Mouse (Mus musculus) liver, embryonic 14.5 days (tissue): Measurements from ENCODE around the gene U2af1l4.

Experiments used
- CTCF ChIP-seq: IDR thresholded peaks from 2 replicates; pipeline ENCODE4 v1.5.1; 2016; ENCODE audit warnings: antibody characterized with exemption, low read depth, control low read depth
- EP300 ChIP-seq: IDR thresholded peaks from 2 replicates; pipeline ENCODE4 v1.6.1; 2016; ENCODE audit warnings: antibody characterized with exemption, low read depth

DNA sequence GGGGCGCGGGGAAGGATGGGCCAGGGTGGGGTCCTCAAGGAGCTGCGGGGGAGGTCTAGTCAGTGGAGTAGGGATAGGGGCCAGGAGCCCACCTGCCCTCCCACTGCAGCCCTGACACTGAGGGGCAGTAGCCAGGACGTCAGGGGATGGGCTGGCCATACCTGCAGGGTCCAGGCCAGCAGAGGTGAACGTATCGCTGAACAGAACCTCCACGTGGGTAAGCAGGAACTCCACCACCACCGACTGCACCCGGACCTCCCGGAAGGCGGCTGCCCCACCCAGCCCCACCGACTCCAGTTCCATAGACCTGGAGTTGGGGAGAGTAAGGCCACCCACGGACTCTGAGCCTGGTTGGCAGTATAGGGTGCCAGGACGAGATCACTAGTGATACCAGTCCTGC, 36.1 kb upstream of the U2af1l4 start:
- TF ChIP-seq CTCF (no peak), EP300 (no peak)
